Mouse (Mus musculus): ENCODE data around the gene Ptprg.

DNA sequence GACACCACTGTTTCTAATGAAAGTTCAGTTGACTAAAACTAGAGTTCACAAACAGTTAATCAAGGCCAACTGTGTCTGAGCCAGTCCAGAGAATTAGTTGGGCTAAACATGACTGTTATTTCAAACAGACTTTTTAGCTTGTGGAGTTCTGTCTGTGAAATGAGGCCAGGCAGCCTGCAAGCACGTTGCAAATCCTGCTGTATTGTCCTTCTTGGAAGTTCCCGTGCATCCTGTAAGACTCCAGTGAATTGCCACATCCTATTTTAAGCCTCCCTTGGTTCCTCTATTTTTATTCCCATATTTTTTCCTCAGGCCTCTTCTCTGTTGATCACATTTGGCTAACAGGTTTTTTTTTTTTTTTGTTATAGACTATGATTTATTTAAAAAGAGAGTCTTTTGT, 652.8 kb downstream of the Ptprg start:
- TF ChIP-seq CTCF (IDR thresholded peaks at IDR 0.05; ENCODE audit: borderline replicate concordance, insufficient read depth, low read length): no peak
- TF ChIP-seq POLR2A (IDR thresholded peaks at IDR 0.05; ENCODE audit: low read depth, low read length): no peak

Measured in embryonic fibroblast, embryonic 13.5 days (primary cell).